Mouse (Mus musculus) neural tube, embryonic 13.5 days (tissue): ENCODE results near the gene Iqgap1. TPM values are rescaled to one million over a fixed set of nuclear protein-coding genes. Genes with fewer than 3 reads are reported as not detected.

Experiments used
- ATAC-seq: fragments of 200-750 bp; cut with Nextera tagmentation; 2 replicates; pipeline ENCODE4 v1.8.0; 2017; ENCODE audit warnings: low read depth, mild to moderate bottlenecking, moderate TSS enrichment, moderate library complexity
- H3K27ac ChIP-seq: fragments of 300-500 bp; sonication (generic); replicated peaks from 2 replicates; pipeline ENCODE4 v1.5.1; 2015; ENCODE audit warnings: moderate library complexity, mild to moderate bottlenecking, inconsistent platforms
- H3K27me3 ChIP-seq: fragments of 300-500 bp; sonication (generic); 2 replicates; pipeline ENCODE4 v1.6.1; 2015; ENCODE audit warnings: mild to moderate bottlenecking, inconsistent platforms
- H3K36me3 ChIP-seq: fragments of 300-500 bp; sonication (generic); 2 replicates; pipeline ENCODE4 v1.6.1; 2015; ENCODE audit warnings: mild to moderate bottlenecking, inconsistent platforms
- H3K4me1 ChIP-seq: fragments of 300-500 bp; sonication (generic); replicated peaks from 2 replicates; pipeline ENCODE4 v1.6.1; 2015; ENCODE audit warnings: inconsistent platforms
- H3K4me2 ChIP-seq: fragments of 300-500 bp; sonication (generic); 2 replicates; pipeline ENCODE4 v1.6.1; 2015; ENCODE audit warnings: inconsistent platforms, mild to moderate bottlenecking, moderate library complexity
- H3K4me3 ChIP-seq: fragments of 300-500 bp; sonication (generic); 2 replicates; pipeline ENCODE4 v1.5.1; 2015; ENCODE audit warnings: mild to moderate bottlenecking, inconsistent platforms
- H3K9ac ChIP-seq: fragments of 300-500 bp; sonication (generic); 2 replicates; pipeline ENCODE4 v1.6.1; 2015; ENCODE audit warnings: moderate library complexity, mild to moderate bottlenecking, inconsistent platforms
- H3K9me3 ChIP-seq: fragments of 300-500 bp; sonication (generic); 2 replicates; pipeline ENCODE4 v1.6.1; 2016; ENCODE audit warnings: inconsistent platforms
- WGBS: fragments of 180-500 bp; shearing (Covaris S2); methylation state at CpG from one replicate; pipeline ENCODE4 v1.1.7; 2015; 5-methylcytosine and 5-hydroxymethylcytosine counted together
- polyA plus RNA-seq: library from polyadenylated mRNA; unstranded; fragments of >200 nt; fragmentation: Nextera tagmentation; extraction: Ambion mirVana; gene quantifications from 2 replicates; pipeline ENCODE4 v1.2.1, GENCODE M21; 2015

The Iqgap1 gene
- polyA plus RNA-seq, 1 experiment from 2014 or later, result 19.7 TPM

- H3K36me3 ChIP-seq, result peaks cover 76% of the 10 kb centered on the region
- no peak overlapping the region for H3K27ac ChIP-seq
- WGBS, result 92% methylated on average over 2 of the region's 2 CpGs
These were observed 106.7 kb downstream of the Iqgap1 start for GRCm38 (mm10) chr7:80719038-80719437.

GRCm38 (mm10) chr7:80718471-80718870 is 107.3 kb downstream of the Iqgap1 start:
- Histone ChIP-seq H3K9me3 (no peaks in the 10 kb centered on the region), H3K9ac (no peak overlapping the region), H3K27me3 (no peaks in the 10 kb centered on the region), H3K4me2 (no peak overlapping the region), H3K36me3 (peaks cover 75% of the 10 kb centered on the region), H3K4me3 (no peak overlapping the region), H3K4me1 (no peaks in the 10 kb centered on the region), H3K27ac (no peak overlapping the region)
- 73% methylated on average over 8 of the region's 8 CpGs for WGBS
- no peak for ATAC-seq

More at GRCm38 (mm10) chr7:80719038-80719437, 106.7 kb downstream of the Iqgap1 start:
- H3K4me3 ChIP-seq, result no peak overlapping the region
- ATAC-seq, result no peak
- no peaks in the 10 kb centered on the region for H3K27me3 ChIP-seq
- no peaks in the 10 kb centered on the region for H3K4me1 ChIP-seq
- H3K9ac ChIP-seq, result no peak overlapping the region
- H3K4me2 ChIP-seq, result no peak overlapping the region
- no peaks in the 10 kb centered on the region for H3K9me3 ChIP-seq

GRCm38 (mm10) chr7:80716758-80717157 is 109.0 kb downstream of the Iqgap1 start:
- no peak for ATAC-seq
- WGBS, result 87% methylated on average over 9 of the region's 9 CpGs
- Histone ChIP-seq H3K4me2 (no peak overlapping the region), H3K4me1 (no peaks in the 10 kb centered on the region), H3K36me3 (peaks cover 60% of the 10 kb centered on the region), H3K4me3 (no peak overlapping the region), H3K9ac (no peak overlapping the region), H3K9me3 (no peaks in the 10 kb centered on the region), H3K27me3 (no peaks in the 10 kb centered on the region), H3K27ac (no peak overlapping the region)

GRCm38 (mm10) chr7:80715306-80715705 is 110.5 kb downstream of the Iqgap1 start:
- Histone ChIP-seq H3K27me3 (no peaks in the 10 kb centered on the region), H3K4me3 (no peak overlapping the region), H3K4me2 (no peak overlapping the region), H3K4me1 (no peaks in the 10 kb centered on the region), H3K27ac (no peak overlapping the region), H3K9ac (no peak overlapping the region), H3K36me3 (peaks cover 54% of the 10 kb centered on the region), H3K9me3 (no peaks in the 10 kb centered on the region)
- 96% methylated on average over 7 of the region's 7 CpGs for WGBS
- no peak for ATAC-seq

GRCm38 (mm10) chr7:80711496-80711895 is 114.3 kb downstream of the Iqgap1 start:
- peaks cover 23% of the 10 kb centered on the region for H3K36me3 ChIP-seq
- H3K4me2 ChIP-seq, result no peak overlapping the region
- H3K9me3 ChIP-seq, result no peaks in the 10 kb centered on the region
- H3K27me3 ChIP-seq, result no peaks in the 10 kb centered on the region
- no peaks in the 10 kb centered on the region for H3K4me1 ChIP-seq
- H3K9ac ChIP-seq, result no peak overlapping the region
- H3K27ac ChIP-seq, result no peak overlapping the region
- WGBS, result 75% methylated on average over 8 of the region's 8 CpGs
- ATAC-seq, result no peak
- H3K4me3 ChIP-seq, result no peak overlapping the region

- H3K27ac ChIP-seq, result no peak overlapping the region
- ATAC-seq, result no peak
- 90% methylated on average over 7 of the region's 7 CpGs for WGBS
- H3K9me3 ChIP-seq, result no peaks in the 10 kb centered on the region
- H3K36me3 ChIP-seq, result peaks cover 12% of the 10 kb centered on the region
- no peaks in the 10 kb centered on the region for H3K4me1 ChIP-seq
- H3K4me2 ChIP-seq, result no peak overlapping the region
- no peak overlapping the region for H3K9ac ChIP-seq
- no peaks in the 10 kb centered on the region for H3K27me3 ChIP-seq
- H3K4me3 ChIP-seq, result no peak overlapping the region
These were observed 115.4 kb downstream of the Iqgap1 start for GRCm38 (mm10) chr7:80710333-80710732.

- Histone ChIP-seq H3K4me2 (no peak overlapping the region), H3K9ac (no peak overlapping the region), H3K27ac (no peak overlapping the region), H3K4me1 (no peaks in the 10 kb centered on the region), H3K27me3 (no peaks in the 10 kb centered on the region), H3K4me3 (no peak overlapping the region), H3K9me3 (no peaks in the 10 kb centered on the region), H3K36me3 (no peaks in the 10 kb centered on the region)
- 93% methylated on average over 4 of the region's 4 CpGs for WGBS
- ATAC-seq, result no peak
These were observed 121.7 kb downstream of the Iqgap1 start for GRCm38 (mm10) chr7:80704066-80704465.

- no peak for ATAC-seq
- no peak overlapping the region for H3K4me2 ChIP-seq
- H3K4me3 ChIP-seq, result no peak overlapping the region
- H3K9ac ChIP-seq, result no peak overlapping the region
- H3K27me3 ChIP-seq, result no peaks in the 10 kb centered on the region
- 71% methylated on average over 6 of the region's 6 CpGs for WGBS
- H3K9me3 ChIP-seq, result no peaks in the 10 kb centered on the region
- H3K36me3 ChIP-seq, result no peaks in the 10 kb centered on the region
- no peaks in the 10 kb centered on the region for H3K4me1 ChIP-seq
- H3K27ac ChIP-seq, result no peak overlapping the region
These were observed 123.3 kb downstream of the Iqgap1 start for GRCm38 (mm10) chr7:80702510-80702909.

GRCm38 (mm10) chr7:80699709-80700108 is 126.1 kb downstream of the Iqgap1 start:
- no peak overlapping the region for H3K4me2 ChIP-seq
- no peak for ATAC-seq

GRCm38 (mm10) chr7:80698940-80699339 is 126.8 kb downstream of the Iqgap1 start:
- Histone ChIP-seq H3K27me3 (no peaks in the 10 kb centered on the region), H3K27ac (no peak overlapping the region), H3K4me1 (no peaks in the 10 kb centered on the region), H3K4me2 (no peak overlapping the region), H3K36me3 (no peaks in the 10 kb centered on the region), H3K4me3 (no peak overlapping the region), H3K9ac (no peak overlapping the region), H3K9me3 (no peaks in the 10 kb centered on the region)
- ATAC-seq, result no peak
- WGBS, result 76% methylated on average over 3 of the region's 3 CpGs

More at GRCm38 (mm10) chr7:80699709-80700108, 126.1 kb downstream of the Iqgap1 start:
- no peaks in the 10 kb centered on the region for H3K9me3 ChIP-seq
- H3K36me3 ChIP-seq, result no peaks in the 10 kb centered on the region
- no peak overlapping the region for H3K9ac ChIP-seq
- WGBS, result 61% methylated on average over 8 of the region's 8 CpGs
- H3K4me3 ChIP-seq, result no peak overlapping the region
- no peaks in the 10 kb centered on the region for H3K4me1 ChIP-seq
- H3K27me3 ChIP-seq, result no peaks in the 10 kb centered on the region
- H3K27ac ChIP-seq, result no peak overlapping the region

GRCm38 (mm10) chr7:80697859-80698258 is 127.9 kb downstream of the Iqgap1 start:
- H3K4me3 ChIP-seq, result no peak overlapping the region
- 62% methylated on average over 5 of the region's 5 CpGs for WGBS
- no peak overlapping the region for H3K9ac ChIP-seq
- H3K4me1 ChIP-seq, result no peaks in the 10 kb centered on the region
- ATAC-seq, result no peak
- no peak overlapping the region for H3K4me2 ChIP-seq
- no peaks in the 10 kb centered on the region for H3K27me3 ChIP-seq
- H3K27ac ChIP-seq, result no peak overlapping the region
- H3K9me3 ChIP-seq, result no peaks in the 10 kb centered on the region
- no peaks in the 10 kb centered on the region for H3K36me3 ChIP-seq

- no peak overlapping the region for H3K9ac ChIP-seq
- no peak overlapping the region for H3K4me2 ChIP-seq
- no peaks in the 10 kb centered on the region for H3K27me3 ChIP-seq
- no peaks in the 10 kb centered on the region for H3K36me3 ChIP-seq
- H3K27ac ChIP-seq, result no peak overlapping the region
- WGBS, result 79% methylated on average over 4 of the region's 4 CpGs
- H3K9me3 ChIP-seq, result no peaks in the 10 kb centered on the region
- no peaks in the 10 kb centered on the region for H3K4me1 ChIP-seq
- ATAC-seq, result no peak
- no peak overlapping the region for H3K4me3 ChIP-seq
These were observed 128.9 kb downstream of the Iqgap1 start for GRCm38 (mm10) chr7:80696903-80697302.

- Histone ChIP-seq H3K27me3 (no peaks in the 10 kb centered on the region), H3K4me2 (no peak overlapping the region), H3K27ac (no peak overlapping the region), H3K4me1 (no peaks in the 10 kb centered on the region), H3K9ac (no peak overlapping the region), H3K36me3 (no peaks in the 10 kb centered on the region), H3K4me3 (no peak overlapping the region), H3K9me3 (no peaks in the 10 kb centered on the region)
- ATAC-seq, result no peak
- WGBS, result 50% methylated on average over 1 of the region's 1 CpGs
These were observed 129.4 kb downstream of the Iqgap1 start for GRCm38 (mm10) chr7:80696334-80696733.
